Mouse (Mus musculus): ENCODE measurements around the gene Tmem221.

The Tmem221 gene

DNA sequence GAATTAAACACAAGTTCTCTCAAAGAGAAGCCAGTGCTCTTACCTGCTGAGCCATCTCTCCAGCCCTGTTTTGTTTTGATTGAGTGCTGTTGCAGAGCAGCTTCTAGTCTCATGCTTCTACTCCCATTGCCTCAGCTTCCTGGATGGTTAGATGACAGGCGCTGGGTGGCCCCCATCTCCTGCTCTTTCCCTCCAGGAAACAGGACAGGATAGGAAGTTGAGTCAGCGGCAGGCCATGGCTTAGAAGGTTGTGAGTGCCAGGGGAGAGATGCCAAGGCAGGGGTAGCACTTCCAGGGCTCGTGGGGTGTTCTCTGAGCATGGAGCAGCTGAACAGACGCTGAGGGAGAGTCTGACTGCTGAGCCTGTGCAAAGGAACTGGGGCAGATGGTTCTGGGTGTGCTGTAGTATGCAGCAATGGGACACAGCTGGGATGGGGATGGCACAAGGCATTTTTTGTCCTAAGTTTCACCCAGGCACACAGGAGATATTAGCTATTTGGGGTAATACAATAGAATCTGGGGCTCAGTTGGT lies 19.3 kb upstream of the Tmem221 start:
- no peak for DNase-seq

DNA sequence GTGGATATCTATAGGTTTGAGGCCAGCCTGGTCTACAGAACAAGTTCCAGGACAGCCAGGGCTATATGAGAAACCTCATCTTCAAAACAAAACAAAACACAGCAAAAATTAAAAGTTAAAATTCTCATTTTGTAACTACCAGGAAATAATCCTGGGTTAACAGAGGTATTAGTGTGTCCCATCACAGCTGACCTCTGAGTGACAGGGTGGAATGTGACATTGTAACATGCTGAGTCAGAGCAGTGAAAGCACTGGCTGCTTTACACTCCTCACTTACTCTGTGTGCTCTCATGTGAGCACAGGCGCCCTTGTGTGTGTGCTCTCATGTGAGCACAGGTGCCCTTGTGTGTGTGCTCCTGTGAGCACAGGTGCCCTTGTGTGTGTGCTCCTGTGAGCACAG lies 16.3 kb upstream of the Tmem221 start:
- no peak for DNase-seq

DNA sequence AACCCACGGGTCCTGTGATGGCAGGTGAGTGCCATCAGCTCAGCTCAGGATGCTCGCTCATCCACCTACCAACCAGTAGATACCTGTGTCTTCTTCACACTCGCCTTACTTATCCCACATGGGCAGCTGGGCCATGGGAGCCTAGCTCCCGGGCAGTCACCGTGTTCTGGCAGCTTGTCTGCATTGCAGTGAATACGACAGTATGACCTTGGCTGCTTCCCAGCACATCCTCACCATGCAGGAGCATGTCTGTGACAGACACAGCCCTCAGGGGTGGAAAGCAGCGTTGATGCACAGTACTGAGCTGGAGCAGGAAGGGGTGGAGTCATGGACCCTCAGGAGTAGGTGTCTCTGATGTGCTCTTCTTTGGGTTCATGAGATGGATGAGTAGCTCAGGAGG lies 15.8 kb upstream of the Tmem221 start:
- no peak for DNase-seq

DNA sequence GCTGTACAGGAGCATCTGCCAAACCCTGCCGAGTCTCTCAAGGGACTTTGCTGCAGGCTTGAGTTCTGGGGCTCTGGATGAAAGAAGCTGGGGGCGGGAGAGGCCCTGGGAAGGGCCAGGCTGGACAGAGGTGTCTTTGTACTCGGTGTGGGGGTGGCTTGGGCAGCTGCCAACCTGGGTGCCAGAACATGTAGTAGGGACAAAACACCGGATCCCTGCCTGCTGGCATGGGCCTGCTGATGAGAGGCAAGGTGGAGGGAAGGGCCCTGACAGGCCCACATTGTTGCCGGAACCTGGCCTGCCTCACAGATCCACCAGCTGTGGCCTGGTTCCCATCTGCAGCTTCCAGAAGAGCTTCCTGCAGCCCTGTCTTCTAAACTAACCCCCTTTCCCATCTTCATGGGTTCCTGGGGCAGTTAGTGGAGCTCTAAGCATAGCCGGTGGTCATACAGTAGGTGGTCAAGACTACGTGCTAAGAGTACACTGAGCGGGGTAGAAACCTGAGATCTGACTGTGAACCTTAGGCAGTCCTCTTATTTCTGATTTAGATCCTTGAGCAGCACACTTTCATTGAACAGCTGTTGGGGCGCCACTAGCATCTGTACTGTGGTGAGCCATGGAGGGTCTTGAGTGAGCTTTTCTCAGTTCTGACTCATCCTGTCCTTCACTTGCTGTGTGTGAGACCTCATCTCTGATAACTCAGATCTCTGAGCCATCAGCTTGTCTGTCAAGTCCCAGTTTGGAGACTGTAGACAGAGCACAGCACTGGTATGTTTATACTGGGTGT lies 14.4 kb upstream of the Tmem221 start:
- peak; percentile 79 for DNase-seq

GRCm38 (mm10) chr8:71572077-71572476 lies 13.4 kb upstream of the Tmem221 start:
- DNase-seq: no peak

DNA sequence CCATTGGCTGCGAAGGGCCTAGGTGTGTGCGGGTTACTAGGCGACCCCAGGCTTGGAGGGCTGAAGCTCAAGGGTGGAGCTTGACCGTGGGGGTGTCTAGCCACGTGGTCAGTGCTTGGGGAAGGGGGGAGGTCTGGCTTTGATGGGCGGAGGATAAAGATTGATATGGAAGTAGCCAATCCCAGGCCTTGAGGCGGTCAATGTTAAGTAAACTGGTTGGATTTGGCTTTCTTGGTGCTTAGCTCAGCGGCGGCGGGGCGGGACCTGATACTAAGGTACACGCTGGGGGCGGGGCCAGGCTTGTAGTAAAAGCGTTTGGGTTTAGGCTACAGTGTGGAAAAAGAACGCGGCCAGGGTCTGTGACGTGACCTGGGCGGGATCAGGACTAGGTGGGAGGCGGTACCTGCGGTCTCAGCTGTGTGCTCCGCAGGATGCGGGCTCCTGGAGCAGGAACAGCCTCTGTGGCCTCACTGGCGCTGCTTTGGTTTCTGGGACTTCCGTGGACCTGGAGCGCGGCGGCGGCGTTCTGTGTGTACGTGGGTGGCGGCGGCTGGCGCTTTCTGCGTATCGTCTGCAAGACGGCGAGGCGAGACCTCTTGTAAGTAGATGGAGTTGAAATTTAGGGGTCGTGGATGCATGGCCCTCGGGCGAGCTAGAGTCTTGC lies 11.8 kb upstream of the Tmem221 start:
- peak; percentile 98 for DNase-seq

DNA sequence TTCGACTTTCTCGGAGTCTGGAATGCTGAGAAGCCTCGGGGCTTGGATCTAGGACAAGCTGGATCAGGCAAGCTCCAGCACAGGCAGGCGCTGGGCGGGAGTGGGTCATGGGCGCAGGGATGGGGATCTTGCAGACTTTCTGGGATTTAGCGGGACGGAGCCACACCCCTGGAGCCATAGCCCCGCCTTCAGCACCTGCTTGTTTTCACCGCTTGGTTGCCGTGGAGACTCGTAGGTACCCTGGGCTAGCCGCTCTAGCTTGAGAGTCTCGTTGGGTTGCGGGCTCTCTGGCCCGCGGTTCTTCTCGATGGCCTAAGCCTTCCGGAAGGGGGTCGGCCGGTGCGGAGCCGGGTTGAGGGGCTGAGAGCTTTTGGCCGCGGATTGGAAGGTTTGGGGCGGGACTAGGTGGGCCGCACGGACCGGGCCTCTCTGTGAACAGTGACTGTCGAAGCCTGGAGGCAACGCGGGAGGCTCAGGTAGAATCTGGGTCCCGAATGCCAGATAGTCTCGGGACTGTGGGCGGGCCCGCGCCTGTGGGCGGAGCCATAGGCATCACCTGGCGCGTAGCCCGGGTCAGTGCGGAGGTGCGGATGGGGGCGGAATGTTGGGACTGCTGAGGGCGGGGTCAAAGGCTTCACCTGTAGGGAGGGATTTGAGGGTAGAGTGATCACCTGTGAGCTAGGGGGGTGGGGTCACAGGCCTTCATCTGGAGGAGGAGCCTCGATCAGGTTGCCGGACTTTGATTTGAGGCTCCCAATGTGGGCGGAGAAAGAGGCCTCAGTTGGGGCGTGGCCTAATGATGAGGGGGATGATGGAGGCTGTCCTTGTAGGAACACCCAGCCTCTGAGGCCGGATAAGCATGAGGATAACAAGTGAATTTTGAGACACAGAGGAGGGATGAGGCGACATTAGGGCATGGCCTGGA lies 11.0 kb upstream of the Tmem221 start:
- peak; percentile 97 for DNase-seq

GRCm38 (mm10) chr8:71568941-71569340 lies 10.3 kb upstream of the Tmem221 start:
- DNase-seq: no peak

DNA sequence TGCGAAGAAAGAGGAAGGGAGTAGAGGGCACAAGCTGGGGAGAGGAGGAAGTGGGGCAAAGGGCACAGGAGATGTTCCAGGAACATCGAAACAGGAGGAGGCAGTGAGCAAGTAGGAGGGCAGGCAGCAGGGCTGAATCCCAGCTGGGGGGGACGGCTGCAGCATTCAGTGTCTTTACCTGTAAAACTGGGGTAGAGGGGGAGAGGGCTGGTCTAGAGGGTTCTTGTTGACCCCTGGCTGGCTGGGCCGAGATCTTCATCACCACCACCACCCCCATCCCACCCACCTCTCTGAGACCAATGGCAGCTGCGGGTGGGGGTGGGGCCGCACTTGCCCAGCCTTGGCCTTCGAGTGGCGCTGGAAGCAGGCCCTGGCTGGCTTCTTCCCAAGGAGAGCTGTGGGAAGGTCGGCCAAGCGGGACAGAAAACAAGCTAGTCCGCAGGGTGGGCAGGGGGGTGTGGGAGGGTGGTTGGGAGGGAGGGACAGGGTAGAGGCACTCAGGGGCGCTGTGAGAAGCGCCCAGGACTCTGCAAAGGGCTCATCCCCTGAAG lies 9.8 kb upstream of the Tmem221 start, which contains the start of gene Slc27a1:
Slc27a1 (plus strand) TSS at position 496 of the 551 bp plus-strand sequence.
- peak; percentile 92 for DNase-seq

- no peak for DNase-seq
These were observed 8.9 kb upstream of the Tmem221 start for GRCm38 (mm10) chr8:71567587-71567986.

DNA sequence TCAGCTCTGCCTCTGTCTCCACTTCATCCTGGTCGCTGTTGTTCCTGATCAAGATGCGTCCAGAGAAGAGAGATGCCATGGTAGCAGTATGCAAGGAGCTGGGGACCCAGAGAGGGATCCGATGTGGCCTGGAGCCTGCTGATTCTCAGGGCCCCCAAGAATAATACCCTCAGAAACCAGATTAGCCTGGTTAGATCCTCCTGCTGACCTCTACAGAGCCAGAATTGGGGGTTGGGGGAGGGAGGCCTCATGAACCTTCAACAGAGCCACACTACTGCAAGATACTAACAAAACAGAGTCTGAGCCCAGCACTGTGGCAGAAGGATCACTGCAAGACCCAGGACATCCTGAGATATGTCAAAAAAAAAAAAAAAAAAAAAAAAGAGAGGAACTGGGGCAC lies 7.8 kb upstream of the Tmem221 start, which contains the start of gene Nxnl1:
Nxnl1 (minus strand) TSS at position 101 of the 400 bp plus-strand sequence.
- DNase-seq: no peak

DNA sequence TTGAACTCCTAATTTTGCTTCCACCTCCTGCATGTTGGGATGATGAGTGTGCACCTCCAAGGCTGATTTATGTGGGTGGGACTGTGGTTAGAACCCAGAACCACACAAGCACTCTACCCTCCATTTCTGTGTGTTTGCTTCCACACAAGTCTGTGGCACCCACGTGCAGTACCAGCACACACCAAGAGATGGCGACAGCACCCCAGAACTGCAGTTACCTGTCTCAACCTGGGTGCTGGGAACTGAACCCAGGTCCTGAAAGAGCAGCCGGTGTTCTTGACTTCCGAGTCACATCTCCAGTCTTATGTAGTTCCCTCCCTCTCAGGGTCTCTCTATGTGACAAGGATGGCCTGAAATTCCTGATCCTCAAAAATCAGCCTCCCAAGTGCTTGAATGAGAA lies 5.3 kb upstream of the Tmem221 start:
- no peak for DNase-seq

DNA sequence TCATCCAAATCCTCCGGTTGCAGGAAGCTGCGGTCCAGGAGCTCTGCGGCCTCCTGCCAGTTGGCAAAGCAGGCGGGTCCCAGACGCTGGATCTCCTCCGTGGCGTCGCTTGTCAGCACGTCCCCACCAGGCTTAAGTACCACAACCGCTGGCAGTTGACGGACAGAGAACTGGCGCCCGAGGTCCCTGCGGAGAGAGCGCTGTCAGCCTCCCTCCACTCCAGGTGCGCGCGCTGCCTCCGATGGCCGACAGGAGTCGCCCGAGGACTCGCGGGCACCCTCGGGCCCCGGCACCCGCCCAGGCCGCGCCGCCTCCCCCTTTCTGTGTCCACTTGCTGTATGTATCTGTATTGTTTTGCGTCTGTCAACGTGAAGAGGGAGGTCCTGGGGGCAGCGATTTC lies 4.1 kb upstream of the Tmem221 start:
- DNase-seq: peak; percentile 88

GRCm38 (mm10) chr8:71561401-71561800 lies 2.7 kb upstream of the Tmem221 start:
- peak; percentile 76 for DNase-seq

DNA sequence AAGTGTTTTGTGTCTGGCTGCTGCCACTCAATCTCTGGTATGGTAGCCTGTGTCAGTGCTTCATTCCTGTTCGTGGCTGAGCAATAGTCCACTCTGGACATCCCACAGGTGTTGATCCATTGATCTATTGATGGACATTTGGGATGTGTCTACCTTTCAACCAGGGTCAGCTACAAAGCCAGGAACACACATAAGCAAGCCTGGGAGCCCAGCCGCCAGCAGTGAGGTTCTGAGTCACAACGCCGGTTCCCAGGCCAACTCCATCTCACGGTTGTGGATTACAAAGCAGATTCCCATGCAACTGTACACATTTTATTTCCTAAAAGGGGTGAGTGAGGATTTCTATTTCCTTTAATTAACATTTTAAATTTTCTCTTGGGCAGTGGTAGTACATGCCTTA lies 2.1 kb upstream of the Tmem221 start:
- DNase-seq: no peak

DNA sequence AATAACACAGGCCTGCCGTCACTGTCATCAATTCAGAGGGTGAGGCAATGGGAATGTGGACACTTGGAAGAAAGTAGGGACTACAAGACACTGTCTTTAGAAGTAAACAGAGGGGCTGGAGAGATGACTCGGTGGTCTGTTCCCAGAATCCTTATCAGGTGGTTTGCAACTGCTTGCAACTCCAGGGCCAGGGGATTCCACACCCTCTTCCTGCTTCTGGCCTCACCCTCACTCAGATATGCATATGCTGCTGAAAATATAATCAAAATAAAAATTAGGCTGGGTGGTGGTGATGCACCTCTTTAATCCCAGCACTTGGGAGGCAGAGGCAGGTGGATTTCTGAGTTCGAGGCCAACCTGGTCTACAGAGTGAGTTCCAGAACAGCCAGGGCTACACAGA lies 1.4 kb upstream of the Tmem221 start:
- DNase-seq: no peak

- peak; percentile 83 for DNase-seq
These were observed 453 bp upstream of the Tmem221 start for GRCm38 (mm10) chr8:71558958-71559690.

DNA sequence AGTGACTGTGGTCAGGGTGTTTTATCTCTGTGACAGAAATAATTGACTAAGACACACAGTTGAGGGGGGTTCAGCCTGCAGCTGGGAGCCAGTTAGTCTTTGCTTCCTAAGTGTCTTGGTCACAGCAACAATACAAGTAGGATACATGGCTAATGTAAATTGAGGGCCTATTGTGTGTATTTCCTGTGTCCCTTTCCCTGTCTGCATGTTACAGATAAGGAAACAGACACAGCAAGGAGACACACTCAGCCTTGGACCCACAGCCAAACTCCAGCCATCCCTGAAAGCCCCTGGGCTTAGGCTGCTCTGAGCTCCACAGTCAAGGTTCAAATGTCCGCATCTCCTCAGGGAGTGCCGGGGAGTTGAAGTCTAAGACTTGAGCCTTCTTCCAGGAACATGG lies 4.0 kb downstream of the Tmem221 start:
- no peak for DNase-seq

GRCm38 (mm10) chr8:71554001-71554400 lies 4.7 kb downstream of the Tmem221 start:
- DNase-seq: no peak

DNA sequence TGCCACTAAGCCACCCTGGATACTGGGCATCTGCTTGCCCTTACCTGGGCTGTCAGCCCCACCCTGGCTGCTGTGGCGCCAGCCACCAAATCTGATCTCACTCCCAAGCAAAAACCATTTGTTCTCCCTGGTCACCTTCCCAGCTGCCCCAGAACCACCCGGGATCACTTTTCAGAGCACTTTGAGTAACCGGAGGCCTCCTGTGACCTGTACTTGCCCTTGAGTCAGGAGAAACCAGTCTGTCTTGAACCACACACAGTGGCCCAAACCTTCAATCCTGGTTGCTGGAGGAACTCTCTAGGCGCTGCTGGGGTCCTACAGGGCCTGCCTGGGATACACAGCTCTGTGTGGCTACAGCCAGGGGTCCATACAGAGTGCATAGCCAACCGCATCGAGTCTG lies 5.9 kb downstream of the Tmem221 start:
- DNase-seq: no peak

DNA sequence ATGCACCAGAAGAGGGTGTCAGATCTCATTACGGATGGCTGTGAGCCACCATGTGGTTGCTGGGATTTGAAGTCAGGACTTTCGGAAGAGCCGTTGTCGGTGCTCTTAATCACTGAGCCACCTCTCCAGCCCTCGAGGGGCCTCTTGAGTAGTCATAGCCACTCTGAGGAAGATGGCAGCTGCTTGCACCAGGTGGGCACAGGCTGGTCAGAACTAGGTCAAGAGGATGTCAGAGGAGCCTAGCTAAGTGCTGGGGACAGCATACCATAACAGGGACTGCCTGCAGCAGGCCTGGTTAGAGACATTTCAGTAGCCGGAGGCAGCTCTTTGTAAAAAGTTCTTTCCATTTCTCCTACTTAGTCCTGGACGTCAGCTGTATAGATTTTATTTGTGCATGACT lies 7.9 kb downstream of the Tmem221 start:
- no peak for DNase-seq

- no peak for DNase-seq
These were observed 11.1 kb downstream of the Tmem221 start for GRCm38 (mm10) chr8:71547590-71547989.

All from kidney, adult 18-20 months (tissue).